Mouse (Mus musculus): ENCODE measurements around the gene Gm10718. TPM values are rescaled to one million over a fixed set of nuclear protein-coding genes. Genes with fewer than 3 reads are reported as not detected.
A peak's percentile ranks its signal among the peaks of the same experiment; 100 is the strongest.
"Not testable (repeated sequence)": the region's sequence is repeated elsewhere in the genome, so short reads cannot be mapped to it uniquely, and the experiment has no call there.

Gene Gm10718
- 1 to 10 TPM in 1 of 2 experiments, not detected in 1; 1.2 TPM for total RNA-seq (2021)
- long read RNA-seq, experiment 1, result 0 reads
- long read RNA-seq, experiment 2, result 0 reads

DNA sequence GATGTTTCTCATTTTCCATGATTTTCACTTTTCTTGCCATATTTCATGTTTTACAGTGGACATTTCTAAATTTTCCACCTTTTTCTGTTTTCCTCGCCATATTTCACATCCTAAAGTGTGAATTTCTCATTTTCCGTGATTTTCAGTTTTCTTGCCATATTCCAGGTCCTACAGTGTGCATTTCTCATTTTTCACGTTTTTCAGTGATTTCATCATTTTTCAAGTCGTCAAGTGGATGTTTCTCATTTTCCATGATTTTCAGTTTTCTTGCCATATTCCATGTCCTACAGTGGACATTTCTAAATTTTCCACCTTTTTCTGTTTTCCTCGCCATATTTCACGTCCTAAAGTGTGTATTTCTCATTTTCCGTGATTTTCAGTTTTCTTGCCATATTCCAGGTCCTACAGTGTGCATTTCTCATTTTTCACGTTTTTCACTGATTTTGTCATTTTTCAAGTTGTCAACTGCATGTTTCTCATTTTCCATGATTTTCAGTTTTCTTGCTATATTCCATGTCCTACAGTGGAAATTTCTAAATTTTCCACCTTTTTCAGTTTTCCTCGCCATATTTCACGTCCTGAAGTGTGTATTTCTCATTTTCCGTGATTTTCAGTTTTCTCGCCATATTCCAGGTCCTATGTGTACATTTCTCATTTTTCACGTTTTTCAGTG is at the start of gene Gm10718:
TSS of gene Gm10718 (plus strand) at position 236 of the 673 bp plus-strand sequence.
- not testable (repeated sequence) for H3K4me3 ChIP-seq, H3K27ac ChIP-seq
- peak; percentile 64 to 70 for DNase-seq (ENCODE audit: low spot score in 2 of 2)

DNA sequence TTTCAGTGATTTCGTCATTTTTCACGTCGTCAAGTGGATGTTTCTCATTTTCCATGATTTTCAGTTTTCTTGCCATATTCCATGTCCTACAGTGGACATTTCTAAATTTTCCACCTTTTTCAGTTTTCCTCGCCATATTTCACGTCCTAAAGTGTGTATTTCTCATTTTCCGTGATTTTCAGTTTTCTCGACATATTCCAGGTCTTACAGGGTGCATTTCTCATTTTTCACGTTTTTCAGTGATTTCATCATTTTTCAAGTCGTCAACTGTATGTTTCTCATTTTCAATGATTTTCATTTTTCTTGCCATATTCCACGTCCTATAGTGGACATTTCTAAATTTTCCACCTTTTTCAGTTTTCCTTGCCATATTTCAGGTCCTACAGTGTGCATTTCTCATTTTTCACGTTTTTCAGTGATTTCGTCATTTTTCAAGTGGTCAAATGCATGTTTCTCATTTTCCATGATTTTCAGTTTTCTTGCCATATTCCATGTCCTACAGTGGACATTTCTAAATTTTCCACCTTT is 22.8 kb upstream of the Gm10718 start, which contains the start of gene Gm10722:
TSS of gene Gm10722 (plus strand) at position 478 of the 528 bp plus-strand sequence.
- not testable (repeated sequence) for H3K27ac ChIP-seq, H3K4me3 ChIP-seq
- DNase-seq (ENCODE audit: low spot score in 2 of 2), result peak in 1 of 2 experiments; percentile 3

DNA sequence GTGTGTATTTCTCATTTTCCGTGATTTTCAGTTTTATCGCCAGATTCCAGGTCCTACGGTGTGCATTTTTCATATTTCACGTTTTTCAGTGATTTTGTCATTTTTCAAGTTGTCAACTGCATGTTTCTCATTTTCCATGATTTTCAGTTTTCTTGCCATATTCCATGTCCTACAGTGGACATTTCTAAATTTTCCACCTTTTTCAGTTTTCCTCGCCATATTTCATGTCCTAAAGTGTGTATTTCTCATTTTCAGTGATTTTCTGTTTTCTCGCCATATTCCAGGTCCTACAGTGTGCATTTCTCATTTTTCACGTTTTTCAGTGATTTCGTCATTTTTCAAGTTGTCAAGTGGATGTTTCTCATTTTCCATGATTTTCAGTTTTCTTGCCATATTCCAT is 22.3 kb upstream of the Gm10718 start:
- H3K4me3 ChIP-seq, H3K27ac ChIP-seq: not testable (repeated sequence)
- peak in 1 of 2 experiments; percentile 32 for DNase-seq (ENCODE audit: low spot score in 2 of 2)

DNA sequence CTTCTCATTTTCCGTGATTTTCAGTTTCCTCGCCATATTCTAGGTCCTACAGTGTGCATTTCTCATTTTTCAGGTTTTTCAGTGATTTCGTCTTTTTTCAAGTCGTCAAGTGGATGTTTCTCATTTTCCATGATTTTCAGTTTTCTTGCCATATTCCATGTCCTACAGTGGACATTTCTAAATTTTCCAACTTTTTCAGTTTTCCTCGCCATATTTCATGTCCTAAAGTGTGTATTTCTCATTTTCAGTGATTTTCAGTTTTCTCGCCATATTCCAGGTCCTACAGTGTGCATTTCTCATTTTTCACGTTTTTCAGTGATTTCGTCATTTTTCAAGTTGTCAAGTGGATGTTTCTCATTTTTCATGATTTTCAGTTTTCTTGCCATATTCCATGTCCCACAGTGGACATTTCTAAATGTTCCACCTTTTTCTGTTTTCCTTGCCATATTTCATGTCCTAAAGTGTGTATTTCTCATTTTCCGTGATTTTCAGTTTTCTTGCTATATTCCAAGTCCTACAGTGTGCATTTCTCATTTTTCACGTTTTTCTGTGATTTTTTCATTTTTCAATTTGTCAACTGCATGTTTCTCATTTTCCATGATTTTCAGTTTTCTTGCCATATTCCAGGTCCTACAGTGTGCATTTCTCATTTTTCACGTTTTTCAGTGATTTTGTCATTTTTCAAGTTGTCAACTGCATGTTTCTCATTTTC is 21.2 kb upstream of the Gm10718 start:
- not testable (repeated sequence) for H3K4me3 ChIP-seq
- peak; percentile 100 for DNase-seq (ENCODE audit: low spot score in 2 of 2)

DNA sequence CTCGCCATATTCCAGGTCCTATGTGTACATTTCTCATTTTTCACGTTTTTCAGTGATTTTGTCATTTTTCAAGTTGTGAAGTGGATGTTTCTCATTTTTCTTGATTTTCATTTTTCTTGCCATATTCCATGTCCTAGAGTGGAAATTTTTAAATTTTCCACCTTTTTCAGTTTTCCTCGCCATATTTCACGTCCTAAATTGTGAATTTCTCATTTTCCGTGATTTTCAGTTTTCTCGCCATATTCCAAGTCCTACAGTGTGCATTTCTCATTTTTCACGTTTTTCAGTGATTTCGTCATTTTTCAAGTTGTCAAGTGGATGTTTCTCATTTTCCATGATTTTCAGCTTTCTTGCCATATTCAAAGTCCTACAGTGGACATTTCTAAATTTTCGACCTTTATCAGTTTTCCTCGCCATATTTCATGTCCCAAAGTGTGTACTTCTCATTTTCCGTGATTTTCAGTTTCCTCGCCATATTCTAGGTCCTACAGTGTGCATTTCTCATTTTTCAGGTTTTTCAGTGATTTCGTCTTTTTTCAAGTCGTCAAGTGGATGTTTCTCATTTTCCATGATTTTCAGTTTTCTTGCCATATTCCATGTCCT is 20.5 kb upstream of the Gm10718 start, which contains the start of gene Gm11168:
TSS of gene Gm11168 (plus strand) at position 553 of the 603 bp plus-strand sequence.
- DNase-seq (ENCODE audit: low spot score in 2 of 2); H3K27ac ChIP-seq; H3K4me3 ChIP-seq: not testable (repeated sequence)

More for the DNA sequence above, 21.2 kb upstream of the Gm10718 start:
- not testable (repeated sequence) for H3K27ac ChIP-seq

DNA sequence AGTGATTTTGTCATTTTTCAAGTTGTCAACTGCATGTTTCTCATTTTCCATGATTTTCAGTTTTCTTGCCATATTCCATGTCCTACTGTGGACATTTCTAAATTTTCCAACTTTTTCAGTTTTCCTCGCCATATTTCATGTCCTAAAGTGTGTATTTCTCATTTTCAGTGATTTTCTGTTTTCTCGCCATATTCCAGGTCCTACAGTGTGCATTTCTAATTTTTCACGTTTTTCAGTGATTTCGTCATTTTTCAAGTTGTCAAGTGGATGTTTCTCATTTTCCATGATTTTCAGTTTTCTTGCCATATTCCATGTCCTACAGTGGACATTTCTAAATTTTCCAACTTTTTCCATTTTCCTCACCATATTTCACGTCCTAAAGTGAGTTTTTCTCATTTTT is 17.2 kb upstream of the Gm10718 start:
- DNase-seq (ENCODE audit: low spot score in 2 of 2); H3K27ac ChIP-seq: not testable (repeated sequence)

DNA sequence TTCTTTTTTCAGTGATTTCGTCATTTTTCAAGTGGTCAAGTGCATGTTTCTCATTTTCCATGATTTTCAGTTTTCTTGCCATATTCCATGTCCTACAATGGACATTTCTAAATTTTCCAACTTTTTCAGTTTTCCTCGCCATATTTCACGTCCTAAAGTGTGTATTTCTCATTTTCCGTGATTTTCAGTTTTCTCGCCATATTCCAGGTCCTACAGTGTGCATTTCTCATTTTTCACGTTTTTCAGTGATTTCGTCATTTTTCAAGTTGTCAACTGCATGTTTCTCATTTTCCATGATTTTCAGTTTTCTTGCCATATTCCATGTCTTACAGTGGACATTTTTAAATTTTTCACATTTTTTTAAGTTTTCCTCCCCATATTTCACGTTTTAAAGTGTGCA is 16.7 kb upstream of the Gm10718 start:
- DNase-seq (ENCODE audit: low spot score in 2 of 2), result peak; percentile 97 to 99
- not testable (repeated sequence) for H3K4me3 ChIP-seq, H3K27ac ChIP-seq

More for the DNA sequence above, 17.2 kb upstream of the Gm10718 start:
- H3K4me3 ChIP-seq, result not testable (repeated sequence)

DNA sequence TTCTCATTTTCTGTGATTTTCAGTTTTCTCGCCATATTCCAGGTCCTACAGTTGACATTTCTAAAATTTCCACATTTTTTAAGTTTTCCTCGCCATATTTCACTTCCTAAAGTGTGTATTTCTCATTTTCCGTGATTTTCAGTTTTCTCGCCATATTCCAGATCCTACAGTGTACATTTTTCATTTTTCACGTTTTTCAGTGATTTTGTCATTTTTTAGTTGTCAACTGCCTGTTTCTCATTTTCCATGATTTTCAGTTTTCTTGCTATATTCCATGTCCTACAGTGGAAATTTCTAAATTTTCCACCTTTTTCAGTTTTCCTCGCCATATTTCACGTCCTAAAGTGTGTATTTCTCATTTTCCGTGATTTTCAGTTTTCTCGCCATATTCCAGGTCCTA is 16.1 kb upstream of the Gm10718 start:
- DNase-seq (ENCODE audit: low spot score in 2 of 2); H3K4me3 ChIP-seq; H3K27ac ChIP-seq: not testable (repeated sequence)

DNA sequence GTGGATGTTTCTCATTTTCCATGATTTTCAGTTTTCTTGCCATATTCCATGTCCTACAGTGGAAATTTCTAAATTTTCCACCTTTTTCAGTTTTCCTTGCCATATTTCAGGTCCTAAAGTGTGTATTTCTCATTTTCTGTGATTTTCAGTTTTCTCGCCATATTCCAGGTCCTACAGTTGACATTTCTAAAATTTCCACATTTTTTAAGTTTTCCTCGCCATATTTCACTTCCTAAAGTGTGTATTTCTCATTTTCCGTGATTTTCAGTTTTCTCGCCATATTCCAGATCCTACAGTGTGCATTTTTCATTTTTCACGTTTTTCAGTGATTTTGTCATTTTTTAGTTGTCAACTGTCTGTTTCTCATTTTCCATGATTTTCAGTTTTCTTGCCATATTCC is 14.0 kb upstream of the Gm10718 start:
- H3K27ac ChIP-seq; H3K4me3 ChIP-seq; DNase-seq (ENCODE audit: low spot score in 2 of 2): not testable (repeated sequence)

DNA sequence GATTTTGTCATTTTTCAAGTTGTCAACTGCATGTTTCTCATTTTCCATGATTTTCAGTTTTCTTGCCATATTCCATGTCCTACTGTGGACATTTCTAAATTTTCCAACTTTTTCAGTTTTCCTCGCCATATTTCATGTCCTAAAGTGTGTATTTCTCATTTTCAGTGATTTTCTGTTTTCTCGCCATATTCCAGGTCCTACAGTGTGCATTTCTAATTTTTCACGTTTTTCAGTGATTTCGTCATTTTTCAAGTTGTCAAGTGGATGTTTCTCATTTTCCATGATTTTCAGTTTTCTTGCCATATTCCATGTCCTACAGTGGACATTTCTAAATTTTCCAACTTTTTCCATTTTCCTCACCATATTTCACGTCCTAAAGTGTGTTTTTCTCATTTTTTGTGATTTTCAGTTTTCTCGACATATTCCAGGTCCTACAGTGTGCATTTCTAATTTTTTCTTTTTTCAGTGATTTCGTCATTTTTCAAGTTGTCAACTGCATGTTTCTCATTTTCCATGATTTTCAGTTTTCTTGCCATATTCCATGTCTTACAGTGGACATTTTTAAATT is 11.2 kb upstream of the Gm10718 start:
- not testable (repeated sequence) for H3K27ac ChIP-seq; H3K4me3 ChIP-seq; DNase-seq (ENCODE audit: low spot score in 2 of 2)

DNA sequence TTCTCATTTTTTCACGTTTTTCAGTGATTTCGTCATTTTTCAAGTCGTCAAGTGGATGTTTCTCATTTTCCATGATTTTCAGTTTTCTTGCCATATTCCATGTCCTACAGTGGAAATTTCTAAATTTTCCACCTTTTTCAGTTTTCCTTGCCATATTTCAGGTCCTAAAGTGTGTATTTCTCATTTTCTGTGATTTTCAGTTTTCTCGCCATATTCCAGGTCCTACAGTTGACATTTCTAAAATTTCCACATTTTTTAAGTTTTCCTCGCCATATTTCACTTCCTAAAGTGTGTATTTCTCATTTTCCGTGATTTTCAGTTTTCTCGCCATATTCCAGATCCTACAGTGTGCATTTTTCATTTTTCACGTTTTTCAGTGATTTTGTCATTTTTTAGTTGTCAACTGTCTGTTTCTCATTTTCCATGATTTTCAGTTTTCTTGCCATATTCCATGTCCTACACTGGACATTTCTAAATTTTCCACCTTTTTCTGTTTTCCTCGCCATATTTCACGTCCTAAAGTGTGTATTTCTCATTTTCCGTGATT is 10.5 kb upstream of the Gm10718 start, which contains the start of gene Gm10721:
TSS of gene Gm10721 (plus strand) at position 408 of the 547 bp plus-strand sequence.
- H3K4me3 ChIP-seq; DNase-seq (ENCODE audit: low spot score in 2 of 2); H3K27ac ChIP-seq: not testable (repeated sequence)

DNA sequence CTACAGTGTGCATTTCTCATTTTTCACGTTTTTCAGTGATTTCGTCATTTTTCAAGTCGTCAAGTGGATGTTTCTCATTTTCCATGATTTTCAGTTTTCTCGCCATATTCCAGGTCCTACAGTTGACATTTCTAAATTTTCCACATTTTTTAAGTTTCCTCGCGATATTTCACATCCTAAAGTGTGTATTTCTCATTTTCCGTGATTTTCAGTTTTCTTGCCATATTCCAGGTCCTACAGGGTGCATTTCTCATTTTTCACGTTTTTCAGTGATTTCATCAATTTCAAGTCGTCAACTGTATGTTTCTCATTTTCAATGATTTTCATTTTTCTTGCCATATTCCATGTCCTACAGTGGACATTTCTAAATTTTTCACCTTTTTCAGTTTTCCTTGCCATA is 8.0 kb upstream of the Gm10718 start, which contains the start of gene Gm10720:
TSS of gene Gm10720 (plus strand) at position 301 of the 400 bp plus-strand sequence.
- not testable (repeated sequence) for H3K27ac ChIP-seq; H3K4me3 ChIP-seq; DNase-seq (ENCODE audit: low spot score in 2 of 2)

DNA sequence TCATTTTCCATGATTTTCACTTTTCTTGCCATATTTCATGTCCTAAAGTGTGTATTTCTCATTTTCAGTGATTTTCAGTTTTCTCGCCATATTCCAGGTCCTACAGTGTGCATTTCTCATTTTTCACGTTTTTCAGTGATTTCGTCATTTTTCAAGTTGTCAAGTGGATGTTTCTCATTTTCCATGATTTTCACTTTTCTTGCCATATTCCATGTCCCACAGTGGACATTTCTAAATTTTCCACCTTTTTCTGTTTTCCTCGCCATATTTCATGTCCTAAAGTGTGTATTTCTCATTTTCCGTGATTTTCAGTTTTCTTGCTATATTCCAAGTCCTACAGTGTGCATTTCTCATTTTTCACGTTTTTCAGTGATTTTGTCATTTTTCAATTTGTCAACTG is 7.5 kb upstream of the Gm10718 start:
- DNase-seq (ENCODE audit: low spot score in 2 of 2), result peak; percentile 7 to 25
- H3K27ac ChIP-seq, H3K4me3 ChIP-seq: not testable (repeated sequence)

DNA sequence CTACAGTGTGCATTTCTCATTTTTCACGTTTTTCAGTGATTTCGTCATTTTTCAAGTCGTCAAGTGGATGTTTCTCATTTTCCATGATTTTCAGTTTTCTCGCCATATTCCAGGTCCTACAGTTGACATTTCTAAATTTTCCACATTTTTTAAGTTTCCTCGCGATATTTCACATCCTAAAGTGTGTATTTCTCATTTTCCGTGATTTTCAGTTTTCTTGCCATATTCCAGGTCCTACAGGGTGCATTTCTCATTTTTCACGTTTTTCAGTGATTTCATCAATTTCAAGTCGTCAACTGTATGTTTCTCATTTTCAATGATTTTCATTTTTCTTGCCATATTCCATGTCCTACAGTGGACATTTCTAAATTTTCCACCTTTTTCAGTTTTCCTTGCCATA is 6.2 kb upstream of the Gm10718 start, which contains the start of gene Gm10719:
TSS of gene Gm10719 (plus strand) at position 301 of the 400 bp plus-strand sequence.
- H3K4me3 ChIP-seq; H3K27ac ChIP-seq; DNase-seq (ENCODE audit: low spot score in 2 of 2): not testable (repeated sequence)

DNA sequence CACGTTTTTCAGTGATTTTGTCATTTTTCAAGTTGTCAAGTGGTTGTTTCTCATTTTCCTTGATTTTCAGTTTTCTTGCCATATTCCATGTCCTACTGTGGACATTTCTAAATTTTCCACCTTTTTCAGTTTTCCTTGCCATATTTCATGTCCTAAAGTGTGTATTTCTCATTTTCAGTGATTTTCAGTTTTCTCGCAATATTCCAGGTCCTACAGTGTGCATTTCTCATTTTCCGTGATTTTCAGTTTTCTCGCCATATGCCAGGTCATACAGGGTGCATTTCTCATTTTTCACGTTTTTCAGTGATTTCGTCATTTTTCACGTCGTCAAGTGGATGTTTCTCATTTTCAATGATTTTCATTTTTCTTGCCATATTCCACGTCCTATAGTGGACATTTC is 4.4 kb upstream of the Gm10718 start:
- H3K4me3 ChIP-seq, H3K27ac ChIP-seq: not testable (repeated sequence)
- peak; percentile 70 to 98 for DNase-seq (ENCODE audit: low spot score in 2 of 2)

DNA sequence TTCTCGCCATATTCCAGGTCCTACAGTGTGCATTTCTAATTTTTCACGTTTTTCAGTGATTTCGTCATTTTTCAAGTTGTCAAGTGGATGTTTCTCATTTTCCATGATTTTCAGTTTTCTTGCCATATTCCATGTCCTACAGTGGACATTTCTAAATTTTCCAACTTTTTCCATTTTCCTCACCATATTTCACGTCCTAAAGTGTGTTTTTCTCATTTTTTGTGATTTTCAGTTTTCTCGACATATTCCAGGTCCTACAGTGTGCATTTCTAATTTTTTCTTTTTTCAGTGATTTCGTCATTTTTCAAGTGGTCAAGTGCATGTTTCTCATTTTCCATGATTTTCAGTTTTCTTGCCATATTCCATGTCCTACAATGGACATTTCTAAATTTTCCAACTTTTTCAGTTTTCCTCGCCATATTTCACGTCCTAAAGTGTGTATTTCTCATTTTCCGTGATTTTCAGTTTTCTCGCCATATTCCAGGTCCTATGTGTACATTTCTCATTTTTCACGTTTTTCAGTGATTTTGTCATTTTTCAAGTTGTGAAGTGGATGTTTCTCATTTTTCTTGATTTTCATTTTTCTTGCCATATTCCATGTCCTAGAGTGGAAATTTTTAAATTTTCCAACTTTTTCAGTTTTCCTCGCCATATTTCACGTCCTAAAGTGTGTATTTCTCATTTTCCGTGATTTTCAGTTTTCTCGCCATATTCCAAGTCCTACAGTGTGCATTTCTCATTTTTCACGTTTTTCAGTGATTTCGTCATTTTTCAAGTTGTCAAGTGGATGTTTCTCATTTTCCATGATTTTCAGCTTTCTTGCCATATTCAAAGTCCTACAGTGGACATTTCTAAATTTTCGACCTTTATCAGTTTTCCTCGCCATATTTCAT is 3.3 kb upstream of the Gm10718 start:
- H3K4me3 ChIP-seq, H3K27ac ChIP-seq: not testable (repeated sequence)
- DNase-seq (ENCODE audit: low spot score in 2 of 2), result peak; percentile 91 to 92
